ENCODE assay signal across 27 mouse cellular contexts in genomic region chr6:66958466-66959235, GRCm38 (mm10).
A peak's percentile ranks its signal among the peaks of the same experiment; 100 is the strongest.
DNase-seq lines count a peak whose midpoint lies in the region; ATAC-seq and TF ChIP-seq lines count a peak whose summit lies in the region.
"Had no signal": no experiment of that assay in that cellular context is flagged by ENCODE, and none has a peak within 500 bp of the region (broad histone marks: within the 10 kb centered on the region; RNA-seq: fewer than 3 reads in every experiment).

No protein-coding gene starts in this region.

- no peak overlapping the region for H3K4me3 ChIP-seq in layer of hippocampus, adult 2 months
- H3K4me3 ChIP-seq: embryonic facial prominence, embryonic 10.5 days; embryonic facial prominence, embryonic 13.5 days; erythroblast, embryonic 14.5 days; forebrain, embryonic 12.5 days; forebrain, embryonic 15.5 days had no signal

- peak; percentile 13; the same call in 1 of the 2 replicates for ATAC-seq in common myeloid progenitor, adult 5-6 weeks (replicated peaks; ENCODE audit: low read depth, poor library complexity, severe bottlenecking)
- peak; percentile 54 for ATAC-seq in megakaryocyte, adult 5-6 weeks (ENCODE audit: poor library complexity, severe bottlenecking)
- ATAC-seq: activated CD4-positive, CD25-positive, alpha-beta regulatory T cell, adult 4 months; forebrain, embryonic 15.5 days; hindbrain, postnatal 0 days; inflammation-experienced regulatory T-cells, adult 6 months; intestine, postnatal 0 days had no signal

- H3K27ac ChIP-seq in layer of hippocampus, adult 2 months: no peak overlapping the region
- H3K27ac ChIP-seq: embryonic facial prominence, embryonic 10.5 days; embryonic facial prominence, embryonic 13.5 days; forebrain, embryonic 12.5 days; forebrain, embryonic 15.5 days; hindbrain, embryonic 14.5 days; hindbrain, postnatal 0 days had no signal

- no peak for TF ChIP-seq CTCF in layer of hippocampus, adult 2 months (conservative IDR thresholded peaks at IDR 0.05)

- DNase-seq in 416B (ENCODE audit: low read depth) (peak; percentile 69), A20 (ENCODE audit: low read depth, low spot score) (peak; percentile 39), MN1 (ENCODE audit: low spot score) (no peak)
- no peak for DNase-seq in layer of hippocampus, adult 2 months (ENCODE audit: low spot score in 2 of 2)
- no peak for DNase-seq in ovary, postnatal 10 days (ENCODE audit: low spot score)
- DNase-seq in right cerebral cortex, postnatal 4 days: no peak
- DNase-seq: adrenal gland, adult 8-10 months; adrenal gland, postnatal 25 days; B cell, adult 2 months; cerebellum, adult 18-20 months; cerebellum, adult 9-10 months; cerebellum, postnatal 25 days; embryo, embryonic 11 days; gastrocnemius, postnatal 36 days; heart, adult 18-20 months had no signal

Comparison
In these comparisons a context has a peak if more than half of its experiments do, and no peak if none do; other contexts are left out.
1. DNase-seq: peak in 416B (single experiment) and A20 (single experiment); none in layer of hippocampus, adult 2 months (0 of 2), MN1 (single experiment), ovary, postnatal 10 days (single experiment) and right cerebral cortex, postnatal 4 days (single experiment).